Mouse (Mus musculus): ENCODE data around the gene Nlgn2. TPM values are rescaled to one million over a fixed set of nuclear protein-coding genes. Genes with fewer than 3 reads are reported as not detected.

The Nlgn2 gene
- polyA plus RNA-seq, 1 experiment, result 4.9 TPM

DNA sequence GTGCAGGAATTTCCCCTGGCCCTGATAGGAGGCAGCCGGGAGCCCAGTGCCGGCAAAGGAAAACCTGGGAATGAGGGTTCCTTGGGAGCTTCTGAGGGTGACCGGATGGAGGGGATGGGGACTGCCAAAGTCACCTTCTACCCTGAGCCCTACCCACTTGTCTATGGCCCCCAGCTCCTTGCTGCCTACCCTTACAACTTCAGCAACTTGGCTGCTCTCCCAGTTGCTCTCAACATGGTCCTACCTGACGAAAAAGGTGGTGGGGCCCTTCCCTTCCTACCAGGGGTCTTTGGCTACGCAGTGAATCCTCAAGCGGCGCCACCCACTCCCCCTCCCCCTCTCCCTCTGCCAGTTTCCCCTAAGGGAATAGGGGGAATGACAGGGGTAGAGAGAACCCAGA, 58.6 kb downstream of the Nlgn2 start:
- no peak for TF ChIP-seq FLI1 (IDR thresholded peaks at IDR 0.05; ENCODE audit: low read length)
- no peak for TF ChIP-seq GATA1 (IDR thresholded peaks at IDR 0.05; ENCODE audit: borderline replicate concordance, low read length)
- Histone ChIP-seq H3K27me3 (replicated peaks) (peaks cover 72% of the 10 kb centered on the region), H3K36me3 (replicated peaks; ENCODE audit: low read length) (peaks cover 5% of the 10 kb centered on the region), H3K4me1 (peaks cover 31% of the 10 kb centered on the region), H3K4me3 (replicated peaks) (no peak overlapping the region), H3K9me3 (no peaks in the 10 kb centered on the region)

DNA sequence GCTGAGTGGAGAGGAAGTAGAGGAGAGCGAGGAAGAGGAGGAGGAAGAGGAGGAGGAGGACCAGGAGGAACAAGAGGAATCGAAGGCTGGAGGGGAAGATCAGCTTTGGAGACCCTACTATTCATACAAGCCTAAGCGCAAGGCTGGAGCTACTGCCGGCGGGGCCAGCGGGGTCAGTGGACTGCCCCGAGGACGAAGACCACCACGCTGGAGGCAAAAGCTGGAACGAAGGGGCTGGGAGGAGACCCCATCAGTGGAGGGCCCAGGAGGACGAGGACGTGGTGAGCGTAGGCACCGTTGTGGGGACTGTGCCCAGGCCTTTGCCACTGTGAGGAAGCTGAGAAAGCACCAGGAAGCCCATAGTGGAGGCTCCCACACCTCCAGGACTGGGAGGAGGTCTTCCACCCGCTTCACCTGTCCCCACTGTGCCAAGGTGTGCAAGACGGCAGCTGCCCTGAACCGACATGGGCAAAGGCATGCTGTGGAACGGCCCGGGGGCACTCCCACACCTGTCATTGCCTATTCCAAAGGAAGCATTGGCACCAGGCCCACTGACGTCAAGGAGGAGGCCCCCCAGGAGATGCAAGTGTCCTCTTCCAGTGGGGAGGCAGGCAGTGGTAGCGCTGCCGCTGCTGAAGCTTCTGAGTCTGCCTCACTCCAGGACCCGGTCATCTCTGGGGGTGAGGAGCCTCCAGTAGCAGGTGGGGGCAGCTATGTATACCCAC, 59.2 kb downstream of the Nlgn2 start:
- Histone ChIP-seq H3K27me3 (replicated peaks) (peaks cover 73% of the 10 kb centered on the region), H3K4me3 (replicated peaks) (no peak overlapping the region), H3K9me3 (no peaks in the 10 kb centered on the region), H3K4me1 (peaks cover 36% of the 10 kb centered on the region), H3K36me3 (replicated peaks; ENCODE audit: low read length) (peaks cover 5% of the 10 kb centered on the region)
- no peak for TF ChIP-seq GATA1 (IDR thresholded peaks at IDR 0.05; ENCODE audit: borderline replicate concordance, low read length)
- no peak for TF ChIP-seq FLI1 (IDR thresholded peaks at IDR 0.05; ENCODE audit: low read length)

DNA sequence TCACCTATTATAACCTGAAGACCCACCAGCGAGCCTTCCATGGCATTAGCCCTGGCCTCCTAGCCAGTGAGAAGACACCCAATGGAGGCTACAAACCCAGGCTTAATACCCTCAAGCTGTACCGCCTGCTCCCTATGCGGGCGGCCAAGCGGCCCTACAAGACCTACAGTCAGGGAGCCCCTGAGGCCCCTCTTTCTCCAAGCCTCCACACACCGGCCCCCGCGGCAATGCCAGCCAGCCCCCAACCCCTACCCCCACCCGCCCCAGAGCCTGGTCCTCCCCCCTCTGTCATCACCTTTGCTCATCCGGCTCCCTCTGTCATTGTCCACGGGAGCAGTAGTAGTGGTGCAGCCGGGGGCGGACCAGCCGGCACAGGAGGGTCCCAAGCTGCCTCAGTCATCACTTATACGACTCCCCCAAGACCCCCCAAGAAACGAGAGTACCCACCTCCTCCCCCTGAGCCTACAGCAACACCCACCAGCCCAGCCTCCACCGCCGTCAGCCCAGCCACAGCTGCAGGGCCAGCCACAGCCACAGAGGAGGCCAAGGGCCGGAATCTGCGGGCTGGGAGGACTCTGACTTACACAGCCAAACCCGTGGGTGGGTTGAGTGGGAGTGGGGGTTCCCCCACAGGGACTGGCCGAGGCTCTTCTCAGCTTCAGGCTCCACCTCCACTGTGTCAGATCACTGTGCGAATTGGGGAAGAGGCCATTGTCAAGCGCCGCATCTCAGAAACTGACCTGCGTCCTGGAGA, 59.9 kb downstream of the Nlgn2 start:
- H3K36me3 ChIP-seq (replicated peaks; ENCODE audit: low read length), result peaks cover 5% of the 10 kb centered on the region
- peaks cover 41% of the 10 kb centered on the region for H3K4me1 ChIP-seq
- TF ChIP-seq FLI1 (IDR thresholded peaks at IDR 0.05; ENCODE audit: low read length) (no peak), GATA1 (IDR thresholded peaks at IDR 0.05; ENCODE audit: borderline replicate concordance, low read length) (no peak)
- H3K4me3 ChIP-seq (replicated peaks), result no peak overlapping the region
- H3K27me3 ChIP-seq (replicated peaks), result peaks cover 75% of the 10 kb centered on the region
- no peaks in the 10 kb centered on the region for H3K9me3 ChIP-seq

DNA sequence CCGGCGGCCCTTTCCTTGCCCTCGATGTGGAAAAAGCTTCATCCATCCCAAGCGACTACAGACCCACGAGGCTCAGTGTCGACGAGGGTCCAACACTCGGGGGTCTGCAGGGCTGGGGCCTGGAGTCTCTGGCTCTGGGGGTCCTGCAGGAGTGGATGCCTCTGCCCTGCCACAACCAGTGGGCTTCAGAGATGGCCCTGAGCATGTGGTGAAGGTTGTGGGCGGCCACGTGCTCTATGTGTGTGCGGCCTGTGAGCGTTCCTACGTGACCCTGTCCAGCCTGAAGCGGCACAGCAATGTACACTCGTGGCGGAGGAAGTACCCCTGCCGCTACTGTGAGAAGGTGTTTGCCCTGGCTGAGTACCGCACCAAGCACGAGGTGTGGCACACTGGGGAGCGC, 61.1 kb downstream of the Nlgn2 start:
- H3K9me3 ChIP-seq, result no peaks in the 10 kb centered on the region
- TF ChIP-seq GATA1 (IDR thresholded peaks at IDR 0.05; ENCODE audit: borderline replicate concordance, low read length) (no peak), FLI1 (IDR thresholded peaks at IDR 0.05; ENCODE audit: low read length) (no peak)
- H3K27me3 ChIP-seq (replicated peaks), result peaks cover 65% of the 10 kb centered on the region
- H3K36me3 ChIP-seq (replicated peaks; ENCODE audit: low read length), result peaks cover 5% of the 10 kb centered on the region
- peaks cover 41% of the 10 kb centered on the region for H3K4me1 ChIP-seq
- no peak overlapping the region for H3K4me3 ChIP-seq (replicated peaks)

DNA sequence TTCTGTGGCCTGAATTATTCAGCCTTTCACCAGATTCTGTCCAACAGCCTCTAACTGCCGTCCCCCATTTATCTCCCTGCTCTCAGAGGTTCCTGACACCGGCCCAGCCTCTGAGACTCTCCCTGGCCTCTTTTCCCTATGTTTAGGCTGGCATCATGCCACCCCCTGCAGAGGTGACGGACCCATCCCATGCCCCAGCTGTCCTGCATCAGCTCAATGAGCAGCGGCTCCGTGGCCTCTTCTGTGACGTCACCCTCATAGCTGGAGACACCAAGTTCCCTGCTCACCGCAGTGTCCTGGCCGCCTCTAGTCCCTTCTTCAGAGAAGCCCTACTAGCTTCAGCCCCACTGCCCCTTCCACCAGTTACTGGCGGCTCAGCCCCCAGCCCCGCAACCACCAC, 61.9 kb downstream of the Nlgn2 start:
- Histone ChIP-seq H3K4me3 (replicated peaks) (no peak overlapping the region), H3K9me3 (no peaks in the 10 kb centered on the region), H3K27me3 (replicated peaks) (peaks cover 64% of the 10 kb centered on the region), H3K36me3 (replicated peaks; ENCODE audit: low read length) (peaks cover 5% of the 10 kb centered on the region), H3K4me1 (peaks cover 39% of the 10 kb centered on the region)
- TF ChIP-seq FLI1 (IDR thresholded peaks at IDR 0.05; ENCODE audit: low read length) (no peak), GATA1 (IDR thresholded peaks at IDR 0.05; ENCODE audit: borderline replicate concordance, low read length) (no peak)

DNA sequence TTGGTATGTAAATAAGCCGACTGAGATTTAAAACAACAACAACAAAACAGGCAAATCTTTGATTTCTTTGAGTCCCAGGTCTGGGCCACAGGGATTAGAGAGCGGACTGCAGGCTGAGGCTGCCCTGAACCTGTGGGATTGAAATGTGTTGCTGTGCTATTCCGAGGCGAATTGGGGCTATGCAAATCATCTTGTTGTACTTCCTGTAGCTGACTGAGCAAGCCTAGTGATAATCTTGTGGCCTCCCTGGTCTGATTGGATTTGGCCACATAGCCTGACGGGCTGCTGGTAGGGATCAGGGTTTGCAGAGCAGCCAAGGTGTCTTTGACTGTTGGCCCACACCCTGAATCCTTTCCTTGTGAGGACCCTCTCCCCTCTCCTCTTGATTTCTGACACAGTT, 62.6 kb downstream of the Nlgn2 start:
- no peak for TF ChIP-seq FLI1 (IDR thresholded peaks at IDR 0.05; ENCODE audit: low read length)
- TF ChIP-seq GATA1 (IDR thresholded peaks at IDR 0.05; ENCODE audit: borderline replicate concordance, low read length), result no peak
- H3K27me3 ChIP-seq (replicated peaks), result peaks cover 61% of the 10 kb centered on the region
- H3K36me3 ChIP-seq (replicated peaks; ENCODE audit: low read length), result peaks cover 5% of the 10 kb centered on the region
- H3K9me3 ChIP-seq, result no peaks in the 10 kb centered on the region
- peaks cover 38% of the 10 kb centered on the region for H3K4me1 ChIP-seq
- H3K4me3 ChIP-seq (replicated peaks), result peak overlapping the region; percentile 28

Other genes starting within 250 kb of the Nlgn2 start
- 2.8 and 4.2 TPM in 2 replicates for gene Atp1b2, start 231.8 kb downstream of the Nlgn2 start, polyA plus RNA-seq (2012; ENCODE audit: insufficient read depth, low replicate concordance)
- gene Shbg, start 219.9 kb downstream of the Nlgn2 start, polyA plus RNA-seq (2012; ENCODE audit: insufficient read depth, low replicate concordance), result not detected in 2 replicates
- not detected in 2 replicates for gene Sat2, start 215.8 kb downstream of the Nlgn2 start, polyA plus RNA-seq (2012; ENCODE audit: insufficient read depth, low replicate concordance)
- 65.7 and 84.9 TPM in 2 replicates for gene Fxr2, start 204.8 kb downstream of the Nlgn2 start, polyA plus RNA-seq (2012; ENCODE audit: insufficient read depth, low replicate concordance)
- not detected in 2 replicates for gene Sox15, start 182.5 kb downstream of the Nlgn2 start, polyA plus RNA-seq (2012; ENCODE audit: insufficient read depth, low replicate concordance)
- 16.2 and 31.6 TPM in 2 replicates for gene Mpdu1, start 175.1 kb downstream of the Nlgn2 start, polyA plus RNA-seq (2012; ENCODE audit: insufficient read depth, low replicate concordance)
- 8.7 and 128 TPM in 2 replicates for gene Cd68, start 171.6 kb downstream of the Nlgn2 start, polyA plus RNA-seq (2012; ENCODE audit: insufficient read depth, low replicate concordance)
- 144 and 601 TPM in 2 replicates for gene Eif4a1, start 165.4 kb downstream of the Nlgn2 start, polyA plus RNA-seq (2012; ENCODE audit: insufficient read depth, low replicate concordance)
- gene Senp3, start 155.7 kb downstream of the Nlgn2 start, polyA plus RNA-seq (2012; ENCODE audit: insufficient read depth, low replicate concordance), result 54.1 and 94.8 TPM in 2 replicates
- 0.56 TPM in 1 of 2 replicates, not detected in the other for gene Tnfsf13, start 152.0 kb downstream of the Nlgn2 start, polyA plus RNA-seq (2012; ENCODE audit: insufficient read depth, low replicate concordance)
- gene Tnfsf12, start 141.9 kb downstream of the Nlgn2 start, polyA plus RNA-seq (2012; ENCODE audit: insufficient read depth, low replicate concordance), result 5.3 and 13.1 TPM in 2 replicates
- gene Tnfsfm13, start 141.7 kb downstream of the Nlgn2 start, polyA plus RNA-seq (2012; ENCODE audit: insufficient read depth, low replicate concordance), result 2.0 and 2.5 TPM in 2 replicates
- 36.5 and 129 TPM in 2 replicates for gene Polr2a, start 79.1 kb downstream of the Nlgn2 start, polyA plus RNA-seq (2012; ENCODE audit: insufficient read depth, low replicate concordance)
- gene Slc35g3, start 75.8 kb downstream of the Nlgn2 start, polyA plus RNA-seq (2012; ENCODE audit: insufficient read depth, low replicate concordance), result not detected in 2 replicates
- 1.9 and 3.9 TPM in 2 replicates for gene Zbtb4, start 71.9 kb downstream of the Nlgn2 start, polyA plus RNA-seq (2012; ENCODE audit: insufficient read depth, low replicate concordance)
- gene Chrnb1, start 41.8 kb downstream of the Nlgn2 start, polyA plus RNA-seq (2012; ENCODE audit: insufficient read depth, low replicate concordance), result not detected in 2 replicates
- gene Fgf11, start 35.9 kb downstream of the Nlgn2 start, polyA plus RNA-seq (2012; ENCODE audit: insufficient read depth, low replicate concordance), result 0.64 TPM in 1 of 2 replicates, not detected in the other
- gene Tmem102, start 32.2 kb downstream of the Nlgn2 start, polyA plus RNA-seq (2012; ENCODE audit: insufficient read depth, low replicate concordance), result not detected in 2 replicates
- not detected in 2 replicates for gene Gm39566, start 22.5 kb downstream of the Nlgn2 start, polyA plus RNA-seq (2012; ENCODE audit: insufficient read depth, low replicate concordance)
- gene Spem2, start 19.3 kb downstream of the Nlgn2 start, polyA plus RNA-seq (2012; ENCODE audit: insufficient read depth, low replicate concordance), result not detected in 2 replicates
- gene Spem1, start 15.6 kb downstream of the Nlgn2 start, polyA plus RNA-seq (2012; ENCODE audit: insufficient read depth, low replicate concordance), result not detected in 2 replicates
- gene Tmem256, start 730 bp upstream of the Nlgn2 start, polyA plus RNA-seq (2012; ENCODE audit: insufficient read depth, low replicate concordance), result 742 and 1,105 TPM in 2 replicates
- 41.3 and 79.4 TPM in 2 replicates for gene Plscr3, start 8.6 kb upstream of the Nlgn2 start, polyA plus RNA-seq (2012; ENCODE audit: insufficient read depth, low replicate concordance)
- not detected in 2 replicates for gene Tnk1, start 20.9 kb upstream of the Nlgn2 start, polyA plus RNA-seq (2012; ENCODE audit: insufficient read depth, low replicate concordance)
- gene Tmem95, start 40.2 kb upstream of the Nlgn2 start, polyA plus RNA-seq (2012; ENCODE audit: insufficient read depth, low replicate concordance), result not detected in 2 replicates
- 0.98 TPM in 1 of 2 replicates, not detected in the other for gene Kctd11, start 43.6 kb upstream of the Nlgn2 start, polyA plus RNA-seq (2012; ENCODE audit: insufficient read depth, low replicate concordance)
- gene Acap1, start 57.8 kb upstream of the Nlgn2 start, polyA plus RNA-seq (2012; ENCODE audit: insufficient read depth, low replicate concordance), result 47.6 and 58.4 TPM in 2 replicates
- gene 2810408A11Rik, start 63.2 kb upstream of the Nlgn2 start, polyA plus RNA-seq (2012; ENCODE audit: insufficient read depth, low replicate concordance), result 0.25 TPM in 1 of 2 replicates, not detected in the other
- gene Neurl4, start 63.3 kb upstream of the Nlgn2 start, polyA plus RNA-seq (2012; ENCODE audit: insufficient read depth, low replicate concordance), result 17.6 and 26.8 TPM in 2 replicates
- 116 and 124 TPM in 2 replicates for gene Gps2, start 76.1 kb upstream of the Nlgn2 start, polyA plus RNA-seq (2012; ENCODE audit: insufficient read depth, low replicate concordance)
- gene Eif5a, start 84.2 kb upstream of the Nlgn2 start, polyA plus RNA-seq (2012; ENCODE audit: insufficient read depth, low replicate concordance), result 2,079 and 2,119 TPM in 2 replicates
- 0.75 TPM in 1 of 2 replicates, not detected in the other for gene Ybx2, start 98.0 kb upstream of the Nlgn2 start, polyA plus RNA-seq (2012; ENCODE audit: insufficient read depth, low replicate concordance)
- not detected in 2 replicates for gene Slc2a4, start 110.4 kb upstream of the Nlgn2 start, polyA plus RNA-seq (2012; ENCODE audit: insufficient read depth, low replicate concordance)
- gene Cldn7, start 127.0 kb upstream of the Nlgn2 start, polyA plus RNA-seq (2012; ENCODE audit: insufficient read depth, low replicate concordance), result not detected in 2 replicates
- gene Ctdnep1, start 143.4 kb upstream of the Nlgn2 start, polyA plus RNA-seq (2012; ENCODE audit: insufficient read depth, low replicate concordance), result 289 and 291 TPM in 2 replicates
- 11.0 TPM in 1 of 2 replicates, not detected in the other for gene Elp5, start 144.7 kb upstream of the Nlgn2 start, polyA plus RNA-seq (2012; ENCODE audit: insufficient read depth, low replicate concordance)
- 495 and 977 TPM in 2 replicates for gene Gabarap, start 153.4 kb upstream of the Nlgn2 start, polyA plus RNA-seq (2012; ENCODE audit: insufficient read depth, low replicate concordance)
- gene Phf23, start 158.0 kb upstream of the Nlgn2 start, polyA plus RNA-seq (2012; ENCODE audit: insufficient read depth, low replicate concordance), result 24.1 and 85.6 TPM in 2 replicates
- 28.6 and 64.4 TPM in 2 replicates for gene Dvl2, start 162.8 kb upstream of the Nlgn2 start, polyA plus RNA-seq (2012; ENCODE audit: insufficient read depth, low replicate concordance)
- gene Acadvl, start 177.6 kb upstream of the Nlgn2 start, polyA plus RNA-seq (2012; ENCODE audit: insufficient read depth, low replicate concordance), result 12.7 and 34.2 TPM in 2 replicates
- gene Dlg4, start 179.2 kb upstream of the Nlgn2 start, polyA plus RNA-seq (2012; ENCODE audit: insufficient read depth, low replicate concordance), result 16.1 and 22.0 TPM in 2 replicates
- gene Asgr1, start 216.3 kb upstream of the Nlgn2 start, polyA plus RNA-seq (2012; ENCODE audit: insufficient read depth, low replicate concordance), result 0.36 TPM in 1 of 2 replicates, not detected in the other